Comparison of ENCODE assay signal across 25 mouse cellular contexts in genomic region chr5:37356027-37356426, GRCm38 (mm10). TPM values are rescaled to one million over a fixed set of nuclear protein-coding genes. Genes with fewer than 3 reads are reported as not detected.
DNase-seq lines count a peak whose midpoint lies in the region; ATAC-seq and TF ChIP-seq lines count a peak whose summit lies in the region.
"Had no signal": no experiment of that assay in that cellular context is flagged by ENCODE, and none has a peak within 500 bp of the region (broad histone marks: within the 10 kb centered on the region; RNA-seq: fewer than 3 reads in every experiment).

No protein-coding gene starts in this region.

- peaks cover 11% of the 10 kb centered on the region for H3K4me1 ChIP-seq in forebrain, embryonic 13.5 days
- H3K4me1 ChIP-seq in forebrain, embryonic 12.5 days = peaks cover 9% of the 10 kb centered on the region; the same call in 1 of the 2 replicates
- no peaks in the 10 kb centered on the region for H3K4me1 ChIP-seq in forebrain, postnatal 0 days (ENCODE audit: insufficient read depth)
- 0 out of 2 replicates have a peak, but pooled peaks cover 3% of the 10 kb centered on the region for H3K4me1 ChIP-seq in forebrain, embryonic 11.5 days (replicated peaks; ENCODE audit: control insufficient read depth, insufficient read depth, low read length)
- H3K4me1 ChIP-seq: embryonic facial prominence, embryonic 15.5 days; hindbrain, embryonic 12.5 days; hindbrain, embryonic 15.5 days had no signal

- no peak for TF ChIP-seq CTCF in forebrain, postnatal 0 days (IDR thresholded peaks at IDR 0.05; ENCODE audit: low read depth)
- no peak for TF ChIP-seq CTCF in brain, embryonic 14.5 days (IDR thresholded peaks at IDR 0.05; ENCODE audit: borderline replicate concordance, extremely low read depth, insufficient read depth, insufficient read length)

- 0 out of 2 replicates have a peak overlapping the region, but pooled peaks have one; percentile 10 for H3K27ac ChIP-seq in forebrain, embryonic 13.5 days
- no peak overlapping the region for H3K27ac ChIP-seq in forebrain, embryonic 12.5 days
- no peak overlapping the region for H3K27ac ChIP-seq in forebrain, postnatal 0 days (ENCODE audit: low read depth, low read length)
- no peak overlapping the region for H3K27ac ChIP-seq in forebrain, embryonic 11.5 days (ENCODE audit: low read depth, low read length)
- H3K27ac ChIP-seq: embryonic facial prominence, embryonic 15.5 days; gastrocnemius, adult 2 months; hindbrain, embryonic 12.5 days; hindbrain, embryonic 15.5 days had no signal

- no peaks in the 10 kb centered on the region for H3K9me3 ChIP-seq in forebrain, embryonic 13.5 days (replicated peaks)
- H3K9me3 ChIP-seq in forebrain, embryonic 12.5 days = no peaks in the 10 kb centered on the region
- no peaks in the 10 kb centered on the region for H3K9me3 ChIP-seq in forebrain, postnatal 0 days (ENCODE audit: low read length)
- H3K9me3 ChIP-seq in forebrain, embryonic 11.5 days (ENCODE audit: control insufficient read depth, low read length) = no peaks in the 10 kb centered on the region
- H3K9me3 ChIP-seq: embryonic facial prominence, embryonic 15.5 days; hindbrain, embryonic 12.5 days; hindbrain, embryonic 15.5 days had no signal

- H3K4me2 ChIP-seq in forebrain, embryonic 13.5 days = no peak overlapping the region
- no peak overlapping the region for H3K4me2 ChIP-seq in forebrain, embryonic 12.5 days
- H3K4me2 ChIP-seq in forebrain, postnatal 0 days (ENCODE audit: low read depth) = no peak overlapping the region
- H3K4me2 ChIP-seq in forebrain, embryonic 11.5 days (ENCODE audit: low read depth, low read length, severe bottlenecking) = no peak overlapping the region
- H3K4me2 ChIP-seq: embryonic facial prominence, embryonic 15.5 days; heart, embryonic 11.5 days; hindbrain, embryonic 12.5 days; hindbrain, embryonic 15.5 days had no signal

- TF ChIP-seq POLR2A in brain, embryonic 14.5 days (IDR thresholded peaks at IDR 0.05; ENCODE audit: borderline replicate concordance, extremely low read depth, insufficient read depth, insufficient read length, poor library complexity, severe bottlenecking) = no peak

- no peak for DNase-seq in forebrain, postnatal 0 days
- DNase-seq in forebrain, embryonic 11.5 days (ENCODE audit: low spot score) = no peak
- DNase-seq in brain, embryonic 14.5 days (ENCODE audit: low read depth) = peak; percentile 59
- no peak for DNase-seq in right cerebral cortex, postnatal 36 days (ENCODE audit: low spot score in 2 of 2)
- DNase-seq: adrenal gland, postnatal 10 days; adrenal gland, postnatal 36 days; B cell, adult 2 months; cerebellum, adult 11-12 months; cerebellum, adult 8-10 months; cerebellum, postnatal 10 days; cerebellum, postnatal 36 days; embryo, embryonic 11 days; gastrocnemius, adult 2 months; gastrocnemius, postnatal 14 days; heart, adult 11 months; kidney, adult 2 months had no signal

- no peak overlapping the region for H3K9ac ChIP-seq in forebrain, embryonic 13.5 days
- H3K9ac ChIP-seq in forebrain, embryonic 12.5 days = no peak overlapping the region
- H3K9ac ChIP-seq in forebrain, postnatal 0 days = no peak overlapping the region
- H3K9ac ChIP-seq in forebrain, embryonic 11.5 days (ENCODE audit: low read length) = no peak overlapping the region
- H3K9ac ChIP-seq: embryonic facial prominence, embryonic 15.5 days; hindbrain, embryonic 12.5 days; hindbrain, embryonic 15.5 days had no signal

- 27% methylated on average over 8 of the region's 8 CpGs for WGBS in forebrain, embryonic 13.5 days
- 34% methylated on average over 8 of the region's 8 CpGs for WGBS in forebrain, embryonic 12.5 days
- 30% methylated on average over 8 of the region's 8 CpGs for WGBS in forebrain, postnatal 0 days
- 51% methylated on average over 8 of the region's 8 CpGs for WGBS in forebrain, embryonic 11.5 days

- H3K4me3 ChIP-seq in forebrain, embryonic 13.5 days = no peak overlapping the region
- H3K4me3 ChIP-seq in forebrain, embryonic 12.5 days (replicated peaks) = no peak overlapping the region
- no peak overlapping the region for H3K4me3 ChIP-seq in forebrain, postnatal 0 days (ENCODE audit: low read depth, low read length)
- no peak overlapping the region for H3K4me3 ChIP-seq in forebrain, embryonic 11.5 days (ENCODE audit: low read depth, low read length)
- H3K4me3 ChIP-seq: embryonic facial prominence, embryonic 15.5 days; gastrocnemius, adult 2 months; hindbrain, embryonic 12.5 days; hindbrain, embryonic 15.5 days had no signal

- H3K27me3 ChIP-seq in forebrain, embryonic 13.5 days = no peaks in the 10 kb centered on the region
- H3K27me3 ChIP-seq in forebrain, embryonic 12.5 days = no peaks in the 10 kb centered on the region
- H3K27me3 ChIP-seq in forebrain, postnatal 0 days (ENCODE audit: insufficient read depth, low read length) = no peaks in the 10 kb centered on the region
- no peaks in the 10 kb centered on the region for H3K27me3 ChIP-seq in forebrain, embryonic 11.5 days (ENCODE audit: control insufficient read depth, insufficient read depth, low read length)
- H3K27me3 ChIP-seq: embryonic facial prominence, embryonic 15.5 days; hindbrain, embryonic 12.5 days; hindbrain, embryonic 15.5 days; Patski had no signal

- ATAC-seq in forebrain, embryonic 13.5 days = peak; percentile 43; the same call in 1 of the 2 replicates
- no peak for ATAC-seq in forebrain, embryonic 12.5 days (ENCODE audit: low FRiP score)
- peak; percentile 59; the same call in 1 of the 2 replicates for ATAC-seq in forebrain, postnatal 0 days
- no peak for ATAC-seq in forebrain, embryonic 11.5 days (replicated peaks; ENCODE audit: low FRiP score)
- ATAC-seq: intestine, postnatal 0 days; Patski had no signal

- H3K36me3 ChIP-seq in forebrain, embryonic 13.5 days (ENCODE audit: poor library complexity, severe bottlenecking) = peaks cover 21% of the 10 kb centered on the region
- peaks cover 25% of the 10 kb centered on the region for H3K36me3 ChIP-seq in forebrain, embryonic 12.5 days (replicated peaks)
- H3K36me3 ChIP-seq in forebrain, postnatal 0 days (ENCODE audit: insufficient read depth) = no peaks in the 10 kb centered on the region
- H3K36me3 ChIP-seq in forebrain, embryonic 11.5 days (ENCODE audit: control insufficient read depth, insufficient read depth, low read length) = peaks cover 4% of the 10 kb centered on the region; the same call in 1 of the 2 replicates
- H3K36me3 ChIP-seq: G1E; hindbrain, embryonic 15.5 days had no signal

RNA-seq across cellular contexts. Expression of gene Evc2, which starts 17.7 kb away (rescaled TPM):
- 7.5 and 8.3 TPM in 2 replicates for polyA plus RNA-seq in forebrain, embryonic 13.5 days (2015; fragmentation: Nextera tagmentation; extraction: Ambion mirVana)
- polyA plus RNA-seq in forebrain, embryonic 12.5 days (2016; fragmentation: Nextera tagmentation; extraction: Ambion mirVana) = 14.1 and 15.4 TPM in 2 replicates
- total RNA-seq in forebrain, postnatal 0 days (2014; rRNA removed) = 2.8 and 4.8 TPM in 2 replicates
- polyA plus RNA-seq in forebrain, postnatal 0 days (2015; fragmentation: Nextera tagmentation; extraction: Ambion mirVana) = 2.8 and 3.0 TPM in 2 replicates
- polyA plus RNA-seq in forebrain, embryonic 11.5 days (2014; fragmentation: Nextera tagmentation; extraction: Ambion mirVana) = 16.8 and 19.1 TPM in 2 replicates
- 8.8 and 13.5 TPM in 2 replicates for polyA plus RNA-seq in brain, embryonic 14.5 days (2012; rRNA removed)
- polyA plus RNA-seq: G1E had no signal

RNA-seq across cellular contexts. Expression of gene Evc, which starts 19.3 kb away (rescaled TPM):
- 10.4 and 13.1 TPM in 2 replicates for polyA plus RNA-seq in forebrain, embryonic 13.5 days (2015; fragmentation: Nextera tagmentation; extraction: Ambion mirVana)
- polyA plus RNA-seq in forebrain, embryonic 12.5 days (2016; fragmentation: Nextera tagmentation; extraction: Ambion mirVana) = 23.4 and 24.2 TPM in 2 replicates
- total RNA-seq in forebrain, postnatal 0 days (2014; rRNA removed) = 8.5 and 9.9 TPM in 2 replicates
- 2.3 and 2.4 TPM in 2 replicates for polyA plus RNA-seq in forebrain, postnatal 0 days (2015; fragmentation: Nextera tagmentation; extraction: Ambion mirVana)
- 24.2 and 26.7 TPM in 2 replicates for polyA plus RNA-seq in forebrain, embryonic 11.5 days (2014; fragmentation: Nextera tagmentation; extraction: Ambion mirVana)
- 12.4 and 16.2 TPM in 2 replicates for polyA plus RNA-seq in brain, embryonic 14.5 days (2012; rRNA removed)
- total RNA-seq: G1E had no signal
- polyA plus RNA-seq: G1E had no signal

Comparison
In these comparisons a context has a peak if more than half of its experiments do, and no peak if none do; other contexts are left out.
1. ATAC-seq: peak in forebrain, embryonic 13.5 days (single experiment) and forebrain, postnatal 0 days (single experiment); none in forebrain, embryonic 12.5 days (single experiment) and forebrain, embryonic 11.5 days (single experiment).